Mouse (Mus musculus): ENCODE data around the gene Actl9. TPM values are rescaled to one million over a fixed set of nuclear protein-coding genes. Genes with fewer than 3 reads are reported as not detected.

The Actl9 gene
- polyA plus RNA-seq (2016; fragmentation: Nextera tagmentation; extraction: Ambion mirVana) = not detected in 2 replicates

- no peak within 1 kb of the TSS for H3K27ac ChIP-seq
- H3K27me3 ChIP-seq = no peaks in the 10 kb centered on the region
- 78% methylated on average over 3 of the region's 3 CpGs for WGBS
- H3K4me2 ChIP-seq = no peak within 1 kb of the TSS
- no peak for ATAC-seq (ENCODE audit: insufficient number of reproducible peaks, insufficient read depth, low FRiP score, low TSS enrichment, low read depth)
- no peak within 1 kb of the TSS for H3K9ac ChIP-seq (replicated peaks)
- H3K4me3 ChIP-seq (replicated peaks) = no peak within 1 kb of the TSS
- H3K36me3 ChIP-seq = no peaks in the 10 kb centered on the region
- no peaks in the 10 kb centered on the region for H3K9me3 ChIP-seq
- H3K4me1 ChIP-seq (replicated peaks) = no peaks in the 10 kb centered on the region
Measured at GRCm38 (mm10) chr17:33432019-33432946, at the start of gene Actl9. Gene Actl9 (plus strand): TSS chr17:33432896.

- no peak for ATAC-seq (ENCODE audit: insufficient number of reproducible peaks, insufficient read depth, low FRiP score, low TSS enrichment, low read depth)
- Histone ChIP-seq H3K9me3 (no peaks in the 10 kb centered on the region), H3K36me3 (peaks cover 50% of the 10 kb centered on the region)
Measured at GRCm38 (mm10) chr17:33385705-33386104, 47.0 kb upstream of the Actl9 start.

GRCm38 (mm10) chr17:33392271-33392670, 40.4 kb upstream of the Actl9 start:
- no peak for ATAC-seq (ENCODE audit: insufficient number of reproducible peaks, insufficient read depth, low FRiP score, low TSS enrichment, low read depth)
- Histone ChIP-seq H3K9ac (replicated peaks) (no peak overlapping the region), H3K27ac (no peak overlapping the region), H3K4me3 (replicated peaks) (no peak overlapping the region), H3K4me1 (replicated peaks) (peaks cover 7% of the 10 kb centered on the region; the same call in 1 of the 2 replicates), H3K4me2 (no peak overlapping the region), H3K9me3 (peaks cover 3% of the 10 kb centered on the region; the same call in 1 of the 2 replicates), H3K36me3 (no peaks in the 10 kb centered on the region), H3K27me3 (no peaks in the 10 kb centered on the region)
- WGBS = 94% methylated on average over 5 of the region's 5 CpGs

More at GRCm38 (mm10) chr17:33385705-33386104, 47.0 kb upstream of the Actl9 start:
- Histone ChIP-seq H3K27me3 (no peaks in the 10 kb centered on the region), H3K4me1 (replicated peaks) (no peaks in the 10 kb centered on the region), H3K9ac (replicated peaks) (no peak overlapping the region), H3K27ac (no peak overlapping the region), H3K4me2 (no peak overlapping the region), H3K4me3 (replicated peaks) (no peak overlapping the region)

- peak; percentile 96 for ATAC-seq (ENCODE audit: insufficient number of reproducible peaks, insufficient read depth, low FRiP score, low TSS enrichment, low read depth)
- under 1% methylated on average over 44 of the region's 44 CpGs for WGBS
- Histone ChIP-seq H3K4me3 (replicated peaks) (peak within 1 kb of the TSS; percentile 89), H3K9ac (replicated peaks) (peak within 1 kb of the TSS; percentile 74), H3K27me3 (no peaks in the 10 kb centered on the region), H3K4me2 (peak within 1 kb of the TSS; percentile 58), H3K4me1 (replicated peaks) (peaks cover 7% of the 10 kb centered on the region; the same call in 1 of the 2 replicates), H3K27ac (peak within 1 kb of the TSS; percentile 69), H3K36me3 (no peaks in the 10 kb centered on the region), H3K9me3 (peaks cover 3% of the 10 kb centered on the region; the same call in 1 of the 2 replicates)
Measured at GRCm38 (mm10) chr17:33394182-33395034, 38.3 kb upstream of the Actl9 start, which contains the start of gene Zfp101. Gene Zfp101 (minus strand): TSS chr17:33394641.

- Histone ChIP-seq H3K4me1 (replicated peaks) (no peaks in the 10 kb centered on the region), H3K36me3 (no peaks in the 10 kb centered on the region), H3K4me2 (no peak overlapping the region), H3K27ac (no peak overlapping the region), H3K27me3 (no peaks in the 10 kb centered on the region), H3K4me3 (replicated peaks) (no peak overlapping the region), H3K9me3 (no peaks in the 10 kb centered on the region), H3K9ac (replicated peaks) (no peak overlapping the region)
- WGBS = 67% methylated on average over 1 of the region's 1 CpGs
- no peak for ATAC-seq (ENCODE audit: insufficient number of reproducible peaks, insufficient read depth, low FRiP score, low TSS enrichment, low read depth)
Measured at GRCm38 (mm10) chr17:33439148-33439547, 6.5 kb downstream of the Actl9 start.

GRCm38 (mm10) chr17:33439922-33440321, 7.2 kb downstream of the Actl9 start:
- no peak for ATAC-seq (ENCODE audit: insufficient number of reproducible peaks, insufficient read depth, low FRiP score, low TSS enrichment, low read depth)
- Histone ChIP-seq H3K27ac (no peak overlapping the region), H3K27me3 (peaks cover 3% of the 10 kb centered on the region; the same call in 1 of the 2 replicates), H3K4me3 (replicated peaks) (no peak overlapping the region), H3K9ac (replicated peaks) (no peak overlapping the region), H3K9me3 (no peaks in the 10 kb centered on the region), H3K4me1 (replicated peaks) (no peaks in the 10 kb centered on the region), H3K4me2 (no peak overlapping the region), H3K36me3 (no peaks in the 10 kb centered on the region)
- WGBS = 80% methylated on average over 5 of the region's 5 CpGs

- H3K4me1 ChIP-seq (replicated peaks) = no peaks in the 10 kb centered on the region
- no peaks in the 10 kb centered on the region for H3K36me3 ChIP-seq
- H3K27me3 ChIP-seq = peaks cover 3% of the 10 kb centered on the region; the same call in 1 of the 2 replicates
- no peak overlapping the region for H3K4me2 ChIP-seq
- H3K9ac ChIP-seq (replicated peaks) = no peak overlapping the region
- ATAC-seq (ENCODE audit: insufficient number of reproducible peaks, insufficient read depth, low FRiP score, low TSS enrichment, low read depth) = no peak
- H3K9me3 ChIP-seq = no peaks in the 10 kb centered on the region
- H3K27ac ChIP-seq = no peak overlapping the region
- H3K4me3 ChIP-seq (replicated peaks) = no peak overlapping the region
Measured at GRCm38 (mm10) chr17:33441159-33441558, 8.5 kb downstream of the Actl9 start.

GRCm38 (mm10) chr17:33456631-33457030, 23.9 kb downstream of the Actl9 start:
- no peaks in the 10 kb centered on the region for H3K9me3 ChIP-seq
- no peaks in the 10 kb centered on the region for H3K27me3 ChIP-seq
- H3K4me3 ChIP-seq (replicated peaks) = no peak overlapping the region
- H3K4me1 ChIP-seq (replicated peaks) = no peaks in the 10 kb centered on the region
- no peak overlapping the region for H3K4me2 ChIP-seq
- WGBS = 80% methylated on average over 2 of the region's 2 CpGs
- ATAC-seq (ENCODE audit: insufficient number of reproducible peaks, insufficient read depth, low FRiP score, low TSS enrichment, low read depth) = no peak
- H3K9ac ChIP-seq (replicated peaks) = no peak overlapping the region
- H3K36me3 ChIP-seq = no peaks in the 10 kb centered on the region
- H3K27ac ChIP-seq = no peak overlapping the region

GRCm38 (mm10) chr17:33471206-33471605, 38.5 kb downstream of the Actl9 start:
- Histone ChIP-seq H3K36me3 (no peaks in the 10 kb centered on the region), H3K9ac (replicated peaks) (no peak overlapping the region), H3K4me2 (no peak overlapping the region), H3K4me1 (replicated peaks) (no peaks in the 10 kb centered on the region), H3K4me3 (replicated peaks) (no peak overlapping the region), H3K27ac (no peak overlapping the region), H3K9me3 (no peaks in the 10 kb centered on the region), H3K27me3 (no peaks in the 10 kb centered on the region)
- ATAC-seq (ENCODE audit: insufficient number of reproducible peaks, insufficient read depth, low FRiP score, low TSS enrichment, low read depth) = no peak
- 65% methylated on average over 6 of the region's 6 CpGs for WGBS

All from limb, embryonic 12.5 days (tissue).